Mouse (Mus musculus) cerebellum, adult 18-20 months (tissue): ENCODE results near the gene Mt1.
"Not testable (repeated sequence)": the region's sequence is repeated elsewhere in the genome, so short reads cannot be mapped to it uniquely, and the experiment has no call there.

Experiments used
- DNase-seq, 2 experiments: peaks; one replicate each; pipeline ENCODE4 v3.0.0; 2021

The Mt1 gene

DNA sequence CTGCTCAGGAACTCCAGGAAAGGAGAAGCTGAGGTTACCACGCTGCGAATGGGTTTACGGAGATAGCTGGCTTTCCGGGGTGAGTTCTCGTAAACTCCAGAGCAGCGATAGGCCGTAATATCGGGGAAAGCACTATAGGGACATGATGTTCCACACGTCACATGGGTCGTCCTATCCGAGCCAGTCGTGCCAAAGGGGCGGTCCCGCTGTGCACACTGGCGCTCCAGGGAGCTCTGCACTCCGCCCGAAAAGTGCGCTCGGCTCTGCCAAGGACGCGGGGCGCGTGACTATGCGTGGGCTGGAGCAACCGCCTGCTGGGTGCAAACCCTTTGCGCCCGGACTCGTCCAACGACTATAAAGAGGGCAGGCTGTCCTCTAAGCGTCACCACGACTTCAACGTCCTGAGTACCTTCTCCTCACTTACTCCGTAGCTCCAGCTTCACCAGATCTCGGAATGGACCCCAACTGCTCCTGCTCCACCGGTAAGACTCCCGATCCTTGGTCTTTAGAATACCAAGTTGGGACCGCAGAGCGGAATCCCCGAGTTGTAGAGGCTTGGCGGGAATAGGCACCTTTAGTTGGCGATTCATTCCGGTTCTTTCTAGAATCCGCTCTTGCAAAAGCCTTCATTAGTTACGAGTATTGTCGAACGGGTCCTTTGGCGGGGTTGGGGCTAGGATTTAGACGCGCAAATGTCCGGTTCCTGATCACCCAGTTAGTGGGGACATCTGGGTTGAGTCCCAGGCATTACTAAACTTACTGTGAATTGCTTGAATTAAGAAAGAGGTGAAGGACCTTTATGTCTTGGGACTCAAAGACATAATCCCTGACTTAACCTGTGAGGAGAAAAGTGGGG is at the start of gene Mt1:
TSS of gene Mt1 (plus strand) at position 226 of the 856 bp plus-strand sequence.
- peak; percentile 71 to 81 for DNase-seq

DNA sequence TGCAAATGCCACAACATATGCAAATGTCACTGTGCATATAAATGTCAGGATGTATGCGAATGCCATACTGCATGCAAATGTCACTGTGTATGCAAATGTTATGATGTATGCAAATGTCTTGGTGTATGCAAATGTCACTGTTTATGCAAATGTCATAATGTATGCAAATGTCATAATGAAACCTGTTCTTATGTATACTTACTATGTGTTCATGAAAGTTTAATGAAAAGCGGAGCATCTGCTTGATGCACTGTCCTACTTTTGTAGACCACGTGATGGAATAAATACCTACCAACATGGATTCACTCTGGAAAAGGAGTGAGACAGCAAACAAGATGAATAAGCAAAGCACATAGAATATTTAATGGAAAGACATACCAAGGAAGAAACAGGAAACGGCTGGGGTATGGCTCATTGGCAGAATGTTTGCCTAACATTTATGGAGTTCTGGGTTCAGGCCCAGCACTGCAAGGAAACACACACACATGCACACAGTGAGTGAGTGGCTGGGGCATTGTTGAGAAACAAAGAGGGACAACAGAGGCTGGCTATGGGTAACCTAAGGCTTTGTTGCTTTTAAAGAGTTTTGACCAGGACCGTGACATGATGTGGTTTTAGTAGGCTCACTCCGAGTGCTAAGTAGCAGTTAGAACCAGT is 49.6 kb upstream of the Mt1 start:
- DNase-seq, result no peak

DNA sequence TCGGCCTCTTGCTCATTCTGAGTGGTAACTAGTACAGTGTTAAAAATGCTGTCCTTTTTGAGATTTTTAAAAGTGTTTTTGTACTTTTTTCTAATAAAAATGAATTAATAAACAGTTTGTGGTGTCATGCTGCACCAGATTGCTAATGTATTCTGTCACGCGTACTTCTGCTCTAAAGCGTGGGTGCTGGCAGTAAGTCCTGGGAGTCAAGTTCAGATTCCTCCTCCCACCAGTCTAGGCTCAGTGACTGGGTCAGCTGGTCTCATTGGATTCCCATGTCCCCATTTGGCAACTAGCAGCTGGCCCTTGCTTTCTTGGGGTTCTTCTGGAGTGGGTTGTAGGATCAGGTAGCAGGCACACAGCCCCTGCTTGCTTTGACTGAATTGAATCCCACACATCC is 48.8 kb upstream of the Mt1 start:
- DNase-seq, result no peak

DNA sequence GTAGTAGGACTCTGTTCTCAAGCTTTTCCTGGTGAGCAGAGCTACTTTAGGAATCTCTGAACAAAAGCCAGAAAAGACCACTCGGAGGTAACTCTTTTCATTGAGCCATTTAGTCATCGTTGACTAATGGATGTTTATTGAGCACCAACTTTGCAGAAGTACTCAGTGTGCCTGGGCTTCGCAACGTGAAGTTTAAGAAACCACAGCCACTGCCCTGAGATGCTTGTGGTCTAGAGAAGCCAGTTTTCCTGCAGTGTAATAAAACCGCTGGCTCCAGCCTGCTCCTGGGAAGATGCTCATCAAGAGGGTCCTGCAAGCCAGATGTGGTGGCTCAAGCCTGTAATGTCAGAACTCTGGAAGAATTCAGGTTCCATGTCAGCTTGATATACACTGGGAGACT is 46.8 kb upstream of the Mt1 start:
- no peak for DNase-seq

DNA sequence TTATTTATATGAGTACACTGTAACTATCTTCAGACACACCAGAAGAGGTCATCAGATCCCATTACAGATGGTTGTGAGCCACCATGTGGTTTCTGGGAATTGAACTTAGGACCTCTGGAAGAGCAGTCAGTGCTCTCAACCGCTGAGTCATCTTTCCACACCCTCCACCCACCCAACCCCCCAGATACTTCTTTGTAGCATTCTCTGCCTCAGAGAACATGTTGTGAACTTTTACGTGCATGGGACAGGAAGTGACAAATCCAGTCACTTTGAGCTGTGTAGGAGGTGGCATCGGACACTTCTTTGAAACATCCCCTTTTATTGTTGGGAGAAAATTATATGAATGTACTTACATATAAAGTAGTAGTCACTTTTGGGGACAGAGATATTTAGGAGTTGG is 44.3 kb upstream of the Mt1 start:
- DNase-seq, result not testable (repeated sequence)

DNA sequence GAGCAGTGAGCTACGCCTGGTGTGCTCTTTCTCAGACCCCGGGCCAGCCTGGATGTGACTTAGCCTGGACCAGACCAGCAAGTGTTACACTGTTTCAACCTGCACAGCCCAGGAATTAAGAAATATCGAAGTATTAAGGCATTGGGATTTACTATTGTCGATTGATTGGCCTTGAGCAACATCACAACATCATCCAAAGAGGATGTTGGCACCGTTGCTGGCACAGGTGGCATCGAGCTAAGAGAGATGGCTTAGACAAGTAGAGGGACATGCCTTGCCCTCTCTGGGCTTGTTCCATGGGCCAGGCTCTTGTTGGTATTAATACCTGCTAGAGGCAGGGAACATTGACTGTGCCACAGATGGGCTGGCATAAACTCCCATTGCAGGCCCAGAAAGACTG is 43.3 kb upstream of the Mt1 start:
- DNase-seq, result no peak

DNA sequence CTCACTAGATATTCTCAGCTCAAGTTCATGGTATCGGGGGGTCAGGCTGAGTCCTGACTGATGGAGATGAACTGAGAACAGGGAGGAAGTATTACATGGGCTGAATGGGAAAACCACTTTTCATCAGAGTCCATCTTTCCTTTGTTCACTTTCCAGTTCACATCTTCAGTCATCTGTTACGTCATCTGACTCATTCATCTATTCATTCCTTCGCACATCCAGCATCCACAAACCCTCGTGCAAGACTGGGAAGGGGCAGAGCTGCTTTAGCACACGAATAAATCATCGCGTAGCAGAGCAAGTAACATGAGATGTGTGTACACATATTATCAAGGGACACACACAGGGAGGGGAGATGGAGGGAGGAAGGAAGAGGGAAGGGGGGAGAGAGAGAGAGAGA is 42.7 kb upstream of the Mt1 start:
- no peak for DNase-seq

DNA sequence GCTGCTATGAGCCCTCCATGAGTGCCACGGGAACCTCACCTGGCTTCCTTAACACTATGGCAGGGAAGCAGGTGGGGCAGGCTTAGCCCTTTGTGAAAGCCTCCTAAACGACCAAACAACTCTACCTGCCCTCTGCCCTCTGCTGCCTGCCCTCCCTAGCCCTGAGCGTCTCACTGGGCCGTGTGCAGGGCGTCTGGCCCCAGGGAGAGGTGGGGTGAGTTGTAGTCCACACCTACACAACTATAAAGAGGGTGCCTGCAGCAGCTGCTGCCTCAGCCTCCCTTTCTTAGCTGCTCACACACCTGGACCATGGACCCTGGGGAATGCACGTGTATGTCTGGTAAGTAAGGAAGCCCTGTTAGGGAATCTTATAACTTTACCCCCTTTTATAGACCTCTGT is 41.9 kb upstream of the Mt1 start, which contains the start of gene Mt4:
TSS of gene Mt4 (plus strand) at position 265 of the 400 bp plus-strand sequence.
- no peak for DNase-seq

DNA sequence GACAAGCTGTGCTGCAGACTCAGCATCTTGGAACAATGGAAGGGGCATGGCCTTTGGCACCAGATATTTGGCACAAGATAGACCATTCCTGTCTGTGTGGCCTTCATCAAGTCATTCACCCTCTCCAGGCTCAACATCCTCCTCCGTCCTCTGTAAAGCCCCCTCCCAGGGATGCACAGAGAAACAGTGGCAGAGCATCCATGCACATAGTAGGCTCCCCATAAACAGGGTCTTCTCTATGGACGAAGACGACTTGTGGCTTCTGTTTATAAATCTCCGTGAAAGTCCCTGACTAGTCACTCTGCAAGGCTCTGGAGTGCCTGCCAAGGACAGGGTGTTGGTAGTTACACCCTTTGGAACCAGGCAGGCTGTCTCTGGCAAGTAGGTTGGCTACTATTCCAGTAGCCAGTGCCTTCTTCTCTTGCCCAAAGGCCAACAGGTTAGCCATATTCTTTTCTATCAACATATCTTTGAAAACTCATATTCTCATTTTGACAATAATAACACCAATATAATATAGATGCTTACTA is 38.6 kb upstream of the Mt1 start:
- DNase-seq, result no peak

DNA sequence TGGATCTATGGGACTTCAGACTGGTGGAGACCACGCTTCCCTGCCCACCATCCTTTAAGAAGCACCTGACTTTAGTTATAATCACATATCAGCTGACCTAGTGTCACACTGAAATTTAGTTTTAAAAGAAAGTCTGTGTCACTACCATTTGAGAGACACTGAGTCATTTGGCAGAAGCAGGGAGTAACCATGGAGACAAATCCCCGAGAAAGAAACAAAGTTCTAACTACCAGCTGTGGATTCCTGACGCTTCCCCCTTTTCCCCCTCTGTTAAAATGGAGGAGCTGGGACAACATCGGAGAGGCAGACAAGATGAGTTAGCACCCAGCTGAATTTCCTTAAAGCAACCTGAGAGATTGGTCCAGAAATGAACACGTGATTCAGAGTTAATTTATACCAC is 30.6 kb upstream of the Mt1 start:
- DNase-seq, result no peak

DNA sequence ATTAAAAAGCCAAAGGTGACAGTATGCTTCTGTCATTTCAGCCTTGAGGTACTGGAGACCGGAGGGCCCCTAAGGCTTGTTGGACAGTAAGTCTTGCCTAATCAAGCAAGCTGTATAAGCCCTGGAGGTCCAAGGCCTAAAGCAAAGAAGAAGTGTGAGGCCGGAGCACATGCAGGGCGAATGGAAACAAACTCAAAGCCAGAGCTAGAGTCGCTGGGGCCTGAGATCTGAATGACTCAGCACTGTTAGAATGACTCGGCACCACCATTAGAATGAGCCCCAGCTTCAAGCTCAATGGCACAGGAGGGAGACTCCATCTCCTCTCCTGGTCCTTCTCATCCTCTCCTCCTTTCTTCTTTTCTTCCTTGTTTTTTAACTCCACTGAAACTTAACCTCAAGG is 28.0 kb upstream of the Mt1 start:
- no peak for DNase-seq

DNA sequence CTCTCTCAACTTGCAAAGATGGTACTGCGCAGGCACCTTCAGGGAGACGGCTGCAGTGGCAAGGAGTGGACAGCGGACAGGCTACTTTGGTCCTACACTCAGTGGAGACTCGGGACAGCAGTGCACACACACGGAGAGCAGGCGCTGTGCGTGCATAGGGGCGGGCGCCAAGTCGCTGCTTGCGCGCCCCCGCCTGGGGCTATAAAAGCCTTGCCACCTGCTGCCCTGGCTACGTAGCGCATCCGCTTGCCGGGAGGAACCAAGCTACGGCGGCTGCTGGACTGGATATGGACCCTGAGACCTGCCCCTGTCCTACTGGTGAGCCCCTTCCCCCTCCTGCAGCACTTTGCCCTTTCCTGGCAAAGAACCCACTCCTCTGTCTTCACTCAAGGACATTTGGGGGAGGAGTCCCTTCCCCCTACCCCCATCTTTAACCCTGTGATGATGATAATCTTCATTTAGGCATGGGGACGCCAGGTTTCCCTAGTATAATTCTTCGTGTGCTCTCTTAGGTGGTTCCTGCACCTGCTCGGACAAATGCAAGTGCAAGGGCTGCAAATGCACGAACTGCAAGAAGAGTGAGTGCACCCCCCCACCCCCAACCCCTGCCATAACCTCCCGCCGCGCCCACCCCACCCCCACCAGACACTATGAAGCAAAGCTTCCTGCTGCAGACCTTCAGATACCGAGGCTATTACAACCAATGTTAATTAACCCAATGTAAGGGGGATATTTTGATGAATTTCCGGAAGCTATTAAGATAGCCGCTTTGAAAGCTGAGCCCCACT is 26.2 kb upstream of the Mt1 start, which contains the start of gene Mt3:
TSS of gene Mt3 (plus strand) at position 95 of the 788 bp plus-strand sequence.
- DNase-seq, result peak; percentile 86 to 91

DNA sequence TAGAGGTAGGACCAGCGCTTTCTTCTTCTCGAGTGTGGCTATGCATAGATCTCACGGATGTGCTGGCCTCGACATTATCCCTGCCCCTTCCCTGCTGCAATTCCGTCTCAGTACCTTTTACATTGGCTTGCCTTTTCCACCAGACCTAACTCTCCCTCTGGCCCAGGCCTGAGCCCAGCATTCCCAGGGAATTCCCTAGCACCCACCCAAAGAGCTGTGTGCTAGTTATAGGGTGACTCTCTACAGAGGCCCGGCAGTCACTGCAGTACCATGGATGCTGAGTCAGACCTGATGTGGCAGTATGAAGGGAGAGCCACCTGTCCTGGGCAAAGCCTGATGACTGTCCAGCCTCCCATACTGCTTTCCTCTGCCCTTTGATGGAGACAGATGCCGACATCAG is 25.4 kb upstream of the Mt1 start:
- DNase-seq, result peak; percentile 37 to 50

DNA sequence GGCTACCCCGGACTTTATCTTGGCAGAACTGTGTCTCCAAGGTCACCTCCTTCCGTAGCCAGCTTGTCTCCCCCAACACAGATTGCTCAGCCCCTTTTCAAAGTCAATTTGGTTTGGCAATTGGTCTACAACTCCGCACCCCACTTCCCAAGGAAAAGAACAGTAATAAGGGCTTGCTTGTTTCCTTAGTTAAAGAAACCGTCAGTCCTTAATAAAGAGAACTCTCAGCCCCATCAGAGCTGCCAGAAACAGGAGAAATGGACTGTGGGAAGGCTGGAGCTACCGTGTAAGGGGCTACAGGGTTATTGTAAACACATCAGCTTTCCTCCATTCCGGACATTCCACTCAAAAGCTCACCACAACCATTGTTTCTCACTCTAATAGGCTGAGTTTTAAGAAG is 24.3 kb upstream of the Mt1 start:
- DNase-seq, result peak in 1 of 2 experiments; percentile 19

DNA sequence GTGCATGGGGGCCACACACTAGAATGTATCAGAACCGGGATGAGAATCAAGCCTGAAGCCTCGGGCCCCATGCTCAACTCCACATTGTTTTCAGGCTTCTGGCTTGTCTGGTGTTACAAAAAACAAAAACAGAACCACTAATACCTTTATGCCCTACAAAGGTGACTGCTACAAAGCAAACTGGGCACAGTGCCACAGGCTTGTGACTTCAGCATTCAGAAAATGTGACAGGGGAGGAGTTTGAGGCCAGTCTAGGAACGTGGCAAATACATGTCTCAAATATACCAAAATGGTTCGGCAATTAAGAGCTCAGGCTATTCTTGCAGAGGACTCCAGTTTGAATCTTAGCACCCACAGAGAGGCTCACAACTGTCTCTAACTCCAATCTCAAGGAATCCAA is 22.8 kb upstream of the Mt1 start:
- no peak for DNase-seq

DNA sequence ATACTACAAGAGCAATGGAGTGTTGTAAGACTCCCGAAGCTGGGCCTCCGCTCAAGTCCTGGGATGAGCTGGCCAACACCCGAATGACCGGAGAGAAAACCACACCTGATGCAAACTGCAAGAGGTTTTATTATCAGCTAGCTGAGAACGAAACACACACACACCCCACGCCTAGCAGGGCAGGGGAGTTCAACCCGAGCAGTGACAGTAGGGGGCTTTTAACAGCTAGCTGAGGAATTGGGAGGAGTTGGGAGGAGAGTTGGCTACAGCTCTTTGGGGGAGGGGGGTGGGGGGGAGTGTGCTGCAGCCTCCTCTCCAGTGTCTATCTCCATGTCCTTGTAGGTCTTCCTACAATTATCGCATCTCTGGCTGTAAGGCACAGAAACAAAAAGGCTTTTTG is 13.1 kb upstream of the Mt1 start:
- not testable (repeated sequence) for DNase-seq

DNA sequence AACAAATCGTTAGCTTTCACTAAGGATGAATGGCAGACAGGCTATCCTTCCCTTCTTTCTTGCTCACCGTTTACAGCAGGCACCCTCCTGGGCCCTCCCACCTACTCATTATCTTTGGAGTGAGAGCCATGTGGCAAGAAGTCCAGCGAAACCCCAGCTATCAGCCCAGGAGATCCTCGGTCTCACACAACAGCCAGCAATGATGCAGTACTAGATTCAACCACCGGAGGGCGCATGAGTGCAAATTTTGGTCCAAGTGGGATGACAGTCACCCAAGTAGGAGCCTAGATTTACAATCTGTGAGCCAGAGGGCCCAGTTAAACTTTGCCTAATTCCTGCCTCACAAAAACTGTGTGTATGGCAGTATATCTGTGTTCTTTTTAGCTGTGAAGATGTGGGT is 11.6 kb upstream of the Mt1 start:
- peak; percentile 86 to 95 for DNase-seq

DNA sequence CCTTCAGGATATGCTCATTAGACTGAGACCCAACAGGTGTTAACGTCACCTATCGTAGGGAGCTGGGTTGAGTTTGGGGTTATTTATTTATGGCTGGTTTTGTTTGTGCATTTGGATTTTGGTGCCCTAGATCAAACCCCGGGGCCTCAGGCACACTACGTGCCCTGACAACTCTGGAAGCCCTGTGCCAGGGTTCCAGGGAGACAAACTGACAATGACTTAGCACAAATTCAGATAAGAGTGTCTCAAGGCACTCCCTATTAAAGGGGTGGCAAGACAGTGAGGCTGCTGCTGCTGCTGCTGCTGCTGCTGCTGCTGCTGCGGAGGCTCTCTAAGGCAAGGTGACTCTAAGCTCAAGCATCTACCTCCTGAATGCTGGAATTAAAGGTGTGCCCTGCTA is 9.3 kb upstream of the Mt1 start:
- DNase-seq, result no peak

DNA sequence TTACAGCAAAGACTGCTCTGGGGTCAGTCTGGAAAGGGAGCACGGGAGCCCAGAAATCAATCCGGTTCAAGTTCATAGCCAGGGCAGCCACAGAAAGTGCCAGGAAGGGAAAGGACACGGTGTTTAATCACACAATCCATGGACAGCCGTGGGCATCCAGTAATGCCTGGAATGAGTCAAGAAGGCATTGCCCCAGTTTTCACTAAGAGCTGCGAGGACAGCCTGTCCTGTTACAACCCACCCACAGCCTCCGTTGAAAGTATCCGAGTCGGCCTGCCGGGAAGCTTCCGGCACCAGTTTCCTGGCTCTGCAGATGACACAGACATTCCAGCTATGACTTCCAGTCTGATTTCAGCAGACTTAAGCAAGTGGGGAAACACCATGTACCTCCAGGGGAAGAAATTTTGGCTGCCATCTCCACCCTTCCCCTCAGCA is 7.5 kb upstream of the Mt1 start:
- DNase-seq, result peak in 1 of 2 experiments; percentile 27

DNA sequence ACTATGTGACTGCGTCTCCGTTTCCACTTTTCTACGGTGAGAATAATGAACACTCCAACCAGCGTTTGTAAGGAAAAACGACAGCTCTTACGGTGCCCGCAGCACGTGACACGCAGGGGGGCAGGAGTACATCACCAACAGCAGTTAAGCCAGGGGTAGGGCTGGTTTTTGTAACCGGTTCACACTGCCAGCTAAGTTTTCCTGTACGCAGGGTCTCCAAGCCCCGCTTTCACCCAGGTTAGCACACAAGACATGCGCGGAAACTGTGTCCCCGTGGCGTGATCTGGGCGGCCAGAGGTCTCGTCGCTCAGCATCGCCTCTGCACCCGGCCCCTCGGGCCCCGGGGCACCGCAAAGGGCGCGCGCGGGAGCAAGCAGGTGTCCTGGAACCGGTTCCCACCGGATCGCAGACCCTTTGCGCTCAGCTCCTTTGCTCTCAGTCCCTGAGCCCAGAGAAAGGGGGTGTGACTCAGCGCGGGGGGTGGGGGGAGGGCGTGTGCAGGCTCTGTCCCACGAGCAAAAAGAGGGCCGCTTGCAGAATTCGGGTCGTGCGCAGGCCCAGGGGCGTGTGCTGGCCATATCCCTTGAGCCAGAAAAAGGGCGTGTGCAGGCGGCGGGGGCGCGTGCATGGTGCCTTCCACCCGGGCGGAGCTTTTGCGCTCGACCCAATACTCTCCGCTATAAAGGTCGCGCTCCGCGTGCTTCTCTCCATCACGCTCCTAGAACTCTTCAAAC is 6.6 kb upstream of the Mt1 start, which contains the start of gene Mt2:
TSS of gene Mt2 (plus strand) at position 590 of the 734 bp plus-strand sequence.
- peak; percentile 40 to 52 for DNase-seq

DNA sequence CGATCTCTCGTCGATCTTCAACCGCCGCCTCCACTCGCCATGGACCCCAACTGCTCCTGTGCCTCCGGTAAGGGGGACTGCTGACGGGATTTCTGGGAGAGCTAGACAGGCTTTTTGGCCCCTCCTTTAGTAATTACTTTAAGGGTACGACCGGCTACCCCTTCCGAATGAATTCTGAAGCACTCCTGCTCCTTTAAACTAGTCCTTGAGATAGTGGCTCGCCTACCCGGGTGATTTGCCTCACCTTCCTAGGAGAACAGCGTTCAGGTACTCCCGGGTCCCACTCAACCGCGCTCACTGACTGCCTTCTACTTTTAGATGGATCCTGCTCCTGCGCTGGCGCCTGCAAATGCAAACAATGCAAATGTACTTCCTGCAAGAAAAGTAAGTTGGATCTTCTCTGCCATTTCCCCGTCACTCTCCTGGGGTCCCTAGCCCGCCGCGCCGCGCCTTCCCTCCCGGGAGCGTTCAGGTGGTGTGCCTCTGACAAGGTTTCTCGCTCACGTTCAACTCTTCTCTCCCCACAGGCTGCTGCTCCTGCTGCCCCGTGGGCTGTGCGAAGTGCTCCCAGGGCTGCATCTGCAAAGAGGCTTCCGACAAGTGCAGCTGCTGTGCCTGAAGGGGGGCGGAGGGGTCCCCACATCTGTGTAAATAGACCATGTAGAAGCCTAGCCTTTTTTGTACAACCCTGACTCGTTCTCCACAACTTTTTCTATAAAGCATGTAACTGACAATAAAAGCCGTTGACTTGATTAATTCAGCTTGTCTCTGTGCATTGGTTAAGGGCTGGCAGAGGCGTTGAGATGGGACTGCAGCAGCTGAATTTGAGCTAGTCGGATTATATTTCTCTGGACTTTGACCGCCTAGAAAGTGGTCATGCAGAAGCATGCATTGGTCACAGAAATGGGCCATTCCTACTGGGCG is 5.8 kb upstream of the Mt1 start:
- DNase-seq, result peak in 1 of 2 experiments; percentile 15
